Mouse (Mus musculus) lung, postnatal 0 days (tissue): Measurements from ENCODE around the gene Smad1. TPM values are rescaled to one million over a fixed set of nuclear protein-coding genes. Genes with fewer than 3 reads are reported as not detected.

ENCODE experiments used
- ATAC-seq: fragments of 200-750 bp; cut with Nextera tagmentation; 2 replicates; pipeline ENCODE4 v1.8.0; 2017; ENCODE audit warnings: moderate library complexity
- DNase-seq: peaks from one replicate; pipeline ENCODE4 v3.0.0-alpha.2; 2016; ENCODE audit warnings: low spot score
- H3K27ac ChIP-seq: fragments of 300-500 bp; sonication (generic); 2 replicates; pipeline ENCODE4 v1.5.1; 2014; ENCODE audit warnings: antibody characterized with exemption, mild to moderate bottlenecking, low read length, mixed read lengths
- H3K27me3 ChIP-seq: fragments of 300-500 bp; sonication (generic); replicated peaks from 2 replicates; pipeline ENCODE4 v1.6.1; 2014; ENCODE audit warnings: low read length, mixed read lengths; ENCODE audit not compliant: insufficient read depth
- H3K36me3 ChIP-seq: fragments of 300-500 bp; sonication (generic); 2 replicates; pipeline ENCODE4 v1.6.1; 2014; ENCODE audit warnings: low read length, mixed read lengths; ENCODE audit not compliant: insufficient read depth
- H3K4me1 ChIP-seq: fragments of 300-500 bp; sonication (generic); 2 replicates; pipeline ENCODE4 v1.6.1; 2014; ENCODE audit warnings: antibody characterized with exemption, low read depth, low read length, mixed read lengths; ENCODE audit not compliant: insufficient read depth
- H3K4me2 ChIP-seq: fragments of 300-500 bp; sonication (generic); replicated peaks from 2 replicates; pipeline ENCODE4 v1.6.1; 2014; ENCODE audit warnings: low read depth, mild to moderate bottlenecking, low read length, moderate library complexity, mixed read lengths
- H3K4me3 ChIP-seq: fragments of 300-500 bp; sonication (generic); 2 replicates; pipeline ENCODE4 v1.5.1; 2014; ENCODE audit warnings: low read depth, low read length
- H3K9ac ChIP-seq: fragments of 300-500 bp; sonication (generic); replicated peaks from 2 replicates; pipeline ENCODE4 v1.6.1; 2014; ENCODE audit warnings: low read depth, mild to moderate bottlenecking
- H3K9me3 ChIP-seq: fragments of 300-500 bp; sonication (generic); 2 replicates; pipeline ENCODE4 v1.6.1; 2016; ENCODE audit warnings: low read length, mixed read lengths
- CTCF ChIP-seq: IDR thresholded peaks from 2 replicates; pipeline ENCODE4 v1.5.1; 2016; ENCODE audit warnings: antibody characterized with exemption, mild to moderate bottlenecking
- EP300 ChIP-seq: IDR thresholded peaks from 2 replicates; pipeline ENCODE4 v1.6.1; 2016; ENCODE audit warnings: antibody characterized with exemption, mild to moderate bottlenecking, control low read depth
- WGBS: fragments of 180-500 bp; shearing (Covaris S2); extraction: QIAGEN DNeasy Blood & Tissue Kit; methylation state at CpG from one replicate; pipeline ENCODE4 v1.1.7; 2014; 5-methylcytosine and 5-hydroxymethylcytosine counted together
- polyA plus RNA-seq: library from polyadenylated mRNA; unstranded; fragments of >200 nt; fragmentation: Nextera tagmentation; extraction: Ambion mirVana; gene quantifications from 2 replicates; pipeline ENCODE4 v1.2.1, GENCODE M21; 2015

Gene Smad1
- polyA plus RNA-seq, 1 experiment from 2014 or later = 23.0 TPM

DNA sequence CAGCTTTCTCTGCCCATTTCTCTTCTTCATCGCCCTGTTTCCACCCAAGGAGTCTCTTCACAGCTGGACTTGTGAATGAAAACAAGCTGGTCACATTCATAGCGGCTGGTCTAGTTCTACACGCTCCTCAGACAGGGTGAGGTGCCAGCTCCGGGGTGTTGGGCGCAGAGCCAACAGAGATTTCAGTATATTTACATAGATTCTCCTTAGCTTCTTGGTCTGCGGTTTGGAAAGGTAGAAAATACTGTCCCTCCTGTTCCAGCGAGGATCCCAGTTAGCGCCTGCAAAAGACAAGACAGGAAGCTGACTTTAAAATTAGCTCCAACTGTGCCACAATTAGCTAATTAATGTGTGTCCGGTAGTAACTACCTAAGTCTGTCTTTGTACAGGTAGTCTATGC is 27.2 kb downstream of the Smad1 start:
- H3K27me3 ChIP-seq = no peaks in the 10 kb centered on the region
- no peak overlapping the region for H3K27ac ChIP-seq
- H3K4me1 ChIP-seq = peaks cover 13% of the 10 kb centered on the region; the same call in 1 of the 2 replicates
- H3K4me2 ChIP-seq = no peak overlapping the region
- no peak overlapping the region for H3K4me3 ChIP-seq
- H3K36me3 ChIP-seq = peaks cover 13% of the 10 kb centered on the region; the same call in 1 of the 2 replicates
- 61% methylated on average over 9 of the region's 9 CpGs for WGBS
- no peaks in the 10 kb centered on the region for H3K9me3 ChIP-seq
- ATAC-seq (no peak), DNase-seq (no peak)
- no peak for TF ChIP-seq CTCF
- TF ChIP-seq EP300 = no peak
- H3K9ac ChIP-seq = no peak overlapping the region

DNA sequence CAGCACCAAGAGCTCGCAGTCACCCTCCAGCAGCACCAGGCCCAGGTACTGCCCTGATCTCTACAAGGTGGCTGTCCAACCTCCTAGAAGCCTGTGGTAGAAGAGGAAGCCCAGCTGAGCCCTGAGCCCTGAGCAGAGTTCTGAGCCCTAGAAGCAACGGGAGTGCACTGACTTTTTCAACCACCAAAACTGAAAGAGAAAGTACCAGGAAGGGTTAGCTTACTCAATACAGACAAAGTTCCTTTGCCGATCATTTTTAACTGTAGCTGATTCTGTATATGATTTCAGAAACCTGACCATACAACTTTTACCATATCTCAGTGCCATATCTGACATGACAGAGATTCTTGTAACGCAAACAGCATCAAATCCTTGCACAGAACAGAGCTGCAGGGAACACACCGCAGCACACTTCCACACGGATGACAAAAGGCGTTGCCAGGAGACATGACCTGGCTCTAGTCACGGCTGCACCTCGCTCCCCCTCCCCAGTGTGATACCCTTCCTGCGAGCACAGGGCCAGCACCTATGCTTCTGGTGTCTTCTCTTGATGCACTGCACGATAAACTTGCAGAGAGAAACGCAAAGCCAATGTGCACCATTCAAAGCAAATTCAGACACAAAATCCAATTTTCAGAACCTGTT is 28.6 kb downstream of the Smad1 start:
- no peak for ATAC-seq
- H3K4me1 ChIP-seq = peaks cover 13% of the 10 kb centered on the region; the same call in 1 of the 2 replicates
- DNase-seq = no peak
- H3K4me2 ChIP-seq = no peak overlapping the region
- H3K9me3 ChIP-seq = no peaks in the 10 kb centered on the region
- H3K9ac ChIP-seq = no peak overlapping the region
- H3K36me3 ChIP-seq = peaks cover 13% of the 10 kb centered on the region; the same call in 1 of the 2 replicates
- no peak overlapping the region for H3K27ac ChIP-seq
- WGBS = 85% methylated on average over 12 of the region's 12 CpGs
- H3K27me3 ChIP-seq = no peaks in the 10 kb centered on the region
- TF ChIP-seq EP300 = no peak
- no peak for TF ChIP-seq CTCF
- no peak overlapping the region for H3K4me3 ChIP-seq

DNA sequence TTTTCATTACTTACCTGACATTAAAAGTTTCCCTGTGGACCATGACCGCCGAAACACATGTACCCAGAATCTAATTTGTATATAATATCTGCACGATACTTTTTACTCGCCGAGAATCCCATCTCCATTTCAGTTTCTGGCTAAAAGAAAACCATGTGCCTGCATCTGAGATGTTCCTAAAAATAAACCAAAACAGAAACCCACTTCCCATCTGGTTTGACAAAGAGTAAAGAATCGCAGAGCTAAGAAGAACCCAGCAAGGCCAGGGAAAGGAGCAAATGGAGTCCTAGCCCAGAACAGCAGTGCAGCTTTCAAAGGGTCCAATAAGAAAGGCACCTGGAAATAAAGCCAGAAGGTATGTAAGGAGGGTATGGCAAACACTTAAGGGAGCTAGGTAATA is 30.2 kb downstream of the Smad1 start:
- H3K27me3 ChIP-seq = no peaks in the 10 kb centered on the region
- peak; percentile 40 for ATAC-seq
- 78% methylated on average over 6 of the region's 6 CpGs for WGBS
- DNase-seq = peak; percentile 49
- no peak overlapping the region for H3K4me2 ChIP-seq
- no peak overlapping the region for H3K4me3 ChIP-seq
- H3K9ac ChIP-seq = no peak overlapping the region
- H3K4me1 ChIP-seq = peaks cover 9% of the 10 kb centered on the region; the same call in 1 of the 2 replicates
- TF ChIP-seq CTCF = no peak
- TF ChIP-seq EP300 = peak; percentile 1; the same call in 1 of the 2 replicates
- H3K36me3 ChIP-seq = peaks cover 13% of the 10 kb centered on the region; the same call in 1 of the 2 replicates
- H3K27ac ChIP-seq = no peak overlapping the region
- H3K9me3 ChIP-seq = no peaks in the 10 kb centered on the region

DNA sequence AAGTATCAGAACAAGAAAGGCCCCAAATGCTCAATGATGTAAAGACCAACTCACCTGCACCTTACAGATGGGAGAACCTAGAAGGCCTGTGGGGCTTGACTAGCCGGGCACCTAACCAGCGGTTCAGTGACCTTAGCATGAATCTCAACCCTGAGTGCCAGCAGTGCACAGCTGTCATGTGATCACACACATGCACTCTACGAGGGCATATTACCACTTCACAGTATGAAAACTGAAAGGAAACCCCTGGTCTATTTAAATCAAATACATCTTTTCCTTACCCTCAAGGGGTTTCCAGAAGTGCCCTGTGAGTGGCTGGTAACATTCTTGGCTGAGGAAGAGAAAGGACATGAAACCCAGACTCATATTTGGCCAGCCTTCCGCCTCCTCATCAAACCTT is 31.4 kb downstream of the Smad1 start:
- 57% methylated on average over 4 of the region's 4 CpGs for WGBS
- Histone ChIP-seq H3K27me3 (no peaks in the 10 kb centered on the region), H3K27ac (no peak overlapping the region), H3K4me2 (no peak overlapping the region), H3K4me1 (peaks cover 9% of the 10 kb centered on the region; the same call in 1 of the 2 replicates), H3K36me3 (peaks cover 13% of the 10 kb centered on the region; the same call in 1 of the 2 replicates), H3K9ac (no peak overlapping the region), H3K4me3 (no peak overlapping the region), H3K9me3 (no peaks in the 10 kb centered on the region)
- peak; percentile 62 for DNase-seq
- no peak for TF ChIP-seq CTCF
- no peak for TF ChIP-seq EP300
- peak; percentile 55 for ATAC-seq

DNA sequence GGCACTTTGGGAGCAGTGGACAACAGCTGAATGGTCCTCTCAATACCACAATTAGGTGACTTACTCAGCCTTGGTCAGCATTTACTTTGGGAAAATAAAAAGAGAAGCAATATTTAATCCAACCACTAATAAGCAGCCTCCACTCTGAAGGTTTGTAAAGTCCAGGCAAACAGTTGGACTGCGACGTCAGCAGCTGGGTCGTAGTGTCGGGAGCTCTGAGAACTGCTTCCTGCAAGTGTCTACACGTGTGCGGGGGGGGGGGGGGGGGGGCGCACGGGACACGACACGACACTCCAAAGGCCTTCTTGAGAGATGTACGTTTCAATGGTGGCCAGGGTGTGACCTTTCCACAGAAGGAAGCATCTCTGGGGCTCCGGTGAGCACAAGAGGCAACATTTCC is 32.0 kb downstream of the Smad1 start:
- no peaks in the 10 kb centered on the region for H3K9me3 ChIP-seq
- 23% methylated on average over 10 of the region's 12 CpGs for WGBS
- H3K27me3 ChIP-seq = no peaks in the 10 kb centered on the region
- no peak overlapping the region for H3K9ac ChIP-seq
- ATAC-seq = no peak
- peaks cover 13% of the 10 kb centered on the region; the same call in 1 of the 2 replicates for H3K36me3 ChIP-seq
- peaks cover 11% of the 10 kb centered on the region; the same call in 1 of the 2 replicates for H3K4me1 ChIP-seq
- no peak for TF ChIP-seq CTCF
- TF ChIP-seq EP300 = no peak
- H3K4me3 ChIP-seq = no peak overlapping the region
- no peak for DNase-seq
- no peak overlapping the region for H3K27ac ChIP-seq
- no peak overlapping the region for H3K4me2 ChIP-seq

DNA sequence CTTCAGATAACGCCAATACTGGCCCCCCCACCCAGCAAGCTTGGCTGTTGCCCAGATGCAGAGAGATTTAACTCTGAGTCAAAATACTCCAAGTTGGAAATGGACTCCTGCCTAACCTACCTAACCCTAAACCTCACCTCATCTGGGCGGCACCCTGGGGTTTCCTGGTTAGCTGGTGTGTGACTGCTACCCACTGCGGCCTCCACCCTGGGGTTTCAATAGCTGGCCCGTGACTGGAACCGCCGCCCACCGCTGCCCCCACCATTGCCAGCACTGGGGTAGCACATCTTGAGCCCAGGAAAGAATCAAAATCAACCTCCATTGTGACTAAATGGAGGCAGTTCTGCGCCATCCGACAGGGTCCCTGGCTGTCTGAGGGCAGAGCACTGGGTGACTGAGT is 33.1 kb downstream of the Smad1 start:
- Histone ChIP-seq H3K4me1 (peaks cover 13% of the 10 kb centered on the region; the same call in 1 of the 2 replicates), H3K9ac (no peak overlapping the region), H3K27ac (no peak overlapping the region), H3K27me3 (no peaks in the 10 kb centered on the region), H3K4me3 (no peak overlapping the region), H3K36me3 (peaks cover 13% of the 10 kb centered on the region; the same call in 1 of the 2 replicates), H3K4me2 (no peak overlapping the region), H3K9me3 (no peaks in the 10 kb centered on the region)
- TF ChIP-seq EP300 = no peak
- no peak for TF ChIP-seq CTCF
- ATAC-seq (no peak), DNase-seq (no peak)
- whole genome bisulfite sequencing = 86% methylated on average over 9 of the region's 9 CpGs
